Mouse (Mus musculus) MEL (cell line): ENCODE data around the gene Zar1l. TPM values are rescaled to one million over a fixed set of nuclear protein-coding genes. Genes with fewer than 3 reads are reported as not detected.

Experiments used
- DNase-seq: peaks from one replicate; pipeline ENCODE4 v3.0.0; 2011; ENCODE audit warnings: low read depth, low spot score
- H3K27ac ChIP-seq: 2 replicates; pipeline ENCODE4 v1.5.1; 2012; ENCODE audit warnings: low read depth, mild to moderate bottlenecking, control low read depth, low read length, moderate library complexity; ENCODE audit not compliant: control insufficient read depth
- H3K27me3 ChIP-seq, 2 experiments: fragments of 150-350 bp in 1 of 2; sonication (generic) in 1 of 2; 2 replicates each; pipeline ENCODE4 v1.6.1; 2012; ENCODE audit warnings: low read length in 2 of 2, mild to moderate bottlenecking in 2 of 2, improper control_type of control experiment in 1 of 2, moderate library complexity in 1 of 2; ENCODE audit not compliant: insufficient read depth in 2 of 2, control insufficient read depth in 1 of 2
- H3K36me3 ChIP-seq, 2 experiments: 2 replicates each; pipeline ENCODE4 v1.6.1; 2012 to 2014; ENCODE audit warnings: low read length in 2 of 2, improper control_type of control experiment in 1 of 2, inconsistent platforms in 1 of 2, mild to moderate bottlenecking in 1 of 2; ENCODE audit not compliant: insufficient read depth in 2 of 2, control insufficient read depth in 1 of 2
- H3K4me1 ChIP-seq, 2 experiments: fragments of 150-350 bp in 1 of 2; sonication (generic) in 1 of 2; 2 replicates each; pipeline ENCODE4 v1.6.1; 2012; ENCODE audit warnings: low read length in 2 of 2, improper control_type of control experiment in 1 of 2, mild to moderate bottlenecking in 1 of 2; ENCODE audit not compliant: insufficient read depth in 2 of 2, control insufficient read depth in 1 of 2
- H3K4me3 ChIP-seq, 2 experiments: fragments of 150-350 bp in 1 of 2; sonication (generic) in 1 of 2; 2 replicates each; pipeline ENCODE4 v1.5.1; 2012; ENCODE audit warnings: low read depth in 2 of 2, low read length in 2 of 2, mild to moderate bottlenecking in 2 of 2, moderate library complexity in 2 of 2, control low read depth in 1 of 2, improper control_type of control experiment in 1 of 2; ENCODE audit not compliant: control insufficient read depth in 1 of 2, insufficient read depth in 1 of 2
- H3K79me2 ChIP-seq: 2 replicates; pipeline ENCODE4 v1.6.1; 2012; ENCODE audit warnings: mild to moderate bottlenecking, low read length, moderate library complexity; ENCODE audit not compliant: control insufficient read depth, poor library complexity, insufficient read depth
- H3K9ac ChIP-seq: 2 replicates; pipeline ENCODE4 v1.6.1; 2012; ENCODE audit warnings: low read depth, mild to moderate bottlenecking, control low read depth, low read length, moderate library complexity; ENCODE audit not compliant: control insufficient read depth, poor library complexity, severe bottlenecking
- H3K9me3 ChIP-seq: fragments of 150-350 bp; sonication (generic); replicated peaks from 2 replicates; pipeline ENCODE4 v1.6.1; 2012; ENCODE audit warnings: mild to moderate bottlenecking, low read length, improper control_type of control experiment, moderate library complexity; ENCODE audit not compliant: insufficient read depth
- CHD1 ChIP-seq: IDR thresholded peaks from 2 replicates; pipeline ENCODE4 v1.6.1; 2012; ENCODE audit warnings: low read depth, mild to moderate bottlenecking, inconsistent platforms, low read length, improper control_type of control experiment
- CTCF ChIP-seq, 3 experiments: IDR thresholded peaks in 2 of 3; conservative IDR thresholded peaks in 1 of 3; 2 replicates each; pipeline ENCODE4 v1.5.1; 2011 to 2012; ENCODE audit warnings: low read length in 3 of 3, low read depth in 2 of 3, mild to moderate bottlenecking in 2 of 3, improper control_type of control experiment in 1 of 3, inconsistent platforms in 1 of 3, mixed read lengths in 1 of 3, moderate library complexity in 1 of 3; ENCODE audit not compliant: control insufficient read depth in 1 of 3, insufficient read depth in 1 of 3, poor library complexity in 1 of 3, severe bottlenecking in 1 of 3
- EP300 ChIP-seq, 2 experiments: IDR thresholded peaks; 2 replicates each; pipeline ENCODE4 v1.6.1; 2011; ENCODE audit warnings: improper control_type of control experiment in 2 of 2, low read length in 2 of 2, low read depth in 1 of 2, mild to moderate bottlenecking in 1 of 2
- HCFC1 ChIP-seq: IDR thresholded peaks from 2 replicates; pipeline ENCODE4 v1.6.1; 2012; ENCODE audit warnings: low read depth, mild to moderate bottlenecking, inconsistent platforms, low read length, improper control_type of control experiment, moderate library complexity
- JUND ChIP-seq: IDR thresholded peaks from 2 replicates; pipeline ENCODE4 v1.6.1; 2011; ENCODE audit warnings: low read depth, mild to moderate bottlenecking, improper control_type of control experiment, low read length
- MAX ChIP-seq: IDR thresholded peaks from 2 replicates; pipeline ENCODE4 v1.6.1; 2011; ENCODE audit warnings: low read length, improper control_type of control experiment
- MEF2A ChIP-seq: IDR thresholded peaks from 2 replicates; pipeline ENCODE4 v1.6.1; 2014; ENCODE audit warnings: low read depth, mild to moderate bottlenecking, inconsistent platforms, low read length, improper control_type of control experiment; ENCODE audit not compliant: poor library complexity, insufficient replicate concordance, severe bottlenecking; ENCODE audit errors: extremely low read depth
- NRF1 ChIP-seq: IDR thresholded peaks from 2 replicates; pipeline ENCODE4 v1.6.1; 2014; ENCODE audit warnings: low read depth, mild to moderate bottlenecking, inconsistent platforms, low read length, improper control_type of control experiment, moderate library complexity; ENCODE audit not compliant: poor library complexity, insufficient read depth, severe bottlenecking
- POLR2A ChIP-seq, 2 experiments: IDR thresholded peaks; 2 replicates each; pipeline ENCODE4 v1.6.1; 2011 to 2012; ENCODE audit warnings: low read length in 2 of 2, mild to moderate bottlenecking in 2 of 2, control low read depth in 1 of 2, improper control_type of control experiment in 1 of 2, low read depth in 1 of 2, moderate library complexity in 1 of 2; ENCODE audit not compliant: control insufficient read depth in 1 of 2, insufficient read depth in 1 of 2, poor library complexity in 1 of 2
- SMC3 ChIP-seq: IDR thresholded peaks from 2 replicates; pipeline ENCODE4 v1.6.1; 2011; ENCODE audit warnings: low read depth, low read length, improper control_type of control experiment
- TCF12 ChIP-seq: IDR thresholded peaks from 2 replicates; pipeline ENCODE4 v1.6.1; 2014; ENCODE audit warnings: low read depth, mild to moderate bottlenecking, inconsistent platforms, low read length, improper control_type of control experiment, moderate library complexity
- ZC3H11A ChIP-seq: IDR thresholded peaks from 2 replicates; pipeline ENCODE4 v1.6.1; 2012; ENCODE audit warnings: low read depth, mild to moderate bottlenecking, inconsistent platforms, low read length, improper control_type of control experiment
- ZMIZ1 ChIP-seq: IDR thresholded peaks from 2 replicates; pipeline ENCODE4 v1.6.1; 2012; ENCODE audit warnings: low read depth, mild to moderate bottlenecking, inconsistent platforms, low read length, improper control_type of control experiment, moderate library complexity
- polyA plus RNA-seq, 2 experiments: library from polyadenylated mRNA; stranded (reverse) in 1 of 2; unstranded in 1 of 2; fragments of >175 nt in 1 of 2; fragments of >200 nt in 1 of 2; gene quantifications; 2 replicates each; pipeline versions ENCODE4 v1.2.1 to v1.2.4; 2012; ENCODE audit warnings: low replicate concordance in 2 of 2, low read depth in 1 of 2; ENCODE audit not compliant: insufficient read length in 2 of 2, insufficient read depth in 1 of 2, missing spikeins in 1 of 2
- total RNA-seq: library from RNA; depleted of rRNA; stranded (reverse); fragments of 300-350 nt; gene quantifications from 2 replicates; pipeline ENCODE4 v1.2.3, GENCODE M21; 2012

Zar1l gene
- total and polyA plus RNA-seq, 3 experiments, result not detected

- H3K9me3 ChIP-seq, result no peaks in the 10 kb centered on the region
- no peak overlapping the region for H3K4me3 ChIP-seq
- H3K79me2 ChIP-seq, result no peaks in the 10 kb centered on the region
- no peak for DNase-seq
- TF ChIP-seq CHD1 (no peak), POLR2A (IDR thresholded peaks at IDR 0.05; ENCODE audit: control insufficient read depth in 1 of 2, insufficient read depth in 1 of 2, low read depth in 1 of 2, low read length in 2 of 2, poor library complexity in 1 of 2) (no peak), CTCF (IDR thresholded peaks at IDR 0.05 in 2 of 3, conservative IDR thresholded peaks at IDR 0.05 in 1 of 3; ENCODE audit: control insufficient read depth in 1 of 3, insufficient read depth in 1 of 3, low read depth in 2 of 3, low read length in 3 of 3, poor library complexity in 1 of 3, severe bottlenecking in 1 of 3) (no peak), JUND (no peak), ZC3H11A (no peak), TCF12 (no peak), HCFC1 (no peak)
- H3K27me3 ChIP-seq, result no peaks in the 10 kb centered on the region
- 0 out of 4 replicates have a peak, but pooled peaks cover 0 to 3% of the 10 kb centered on the region in 2 experiments for H3K4me1 ChIP-seq
- no peak overlapping the region for H3K27ac ChIP-seq
- H3K36me3 ChIP-seq, result no peaks in the 10 kb centered on the region
- H3K9ac ChIP-seq, result no peak overlapping the region
These were observed 53.2 kb downstream of the Zar1l start for GRCm38 (mm10) chr5:150464721-150465120.

- H3K36me3 ChIP-seq, result no peaks in the 10 kb centered on the region
- H3K9me3 ChIP-seq, result no peaks in the 10 kb centered on the region
- no peak overlapping the region for H3K27ac ChIP-seq
- no peak overlapping the region for H3K9ac ChIP-seq
- no peak for TF ChIP-seq NRF1
- peak; percentile 31 for TF ChIP-seq SMC3
- TF ChIP-seq CTCF (IDR thresholded peaks at IDR 0.05 in 2 of 3, conservative IDR thresholded peaks at IDR 0.05 in 1 of 3; ENCODE audit: control insufficient read depth in 1 of 3, insufficient read depth in 1 of 3, low read depth in 2 of 3, low read length in 3 of 3, poor library complexity in 1 of 3, severe bottlenecking in 1 of 3), result peak; percentile 52 to 59 (median 55)
- H3K4me1 ChIP-seq, result no peaks in the 10 kb centered on the region
- DNase-seq, result peak; percentile 28
- H3K79me2 ChIP-seq, result no peaks in the 10 kb centered on the region
- no peak overlapping the region for H3K4me3 ChIP-seq
- no peaks in the 10 kb centered on the region for H3K27me3 ChIP-seq
These were observed 58.2 kb downstream of the Zar1l start for GRCm38 (mm10) chr5:150459801-150460200.

- Histone ChIP-seq H3K9me3 (no peaks in the 10 kb centered on the region), H3K27me3 (no peaks in the 10 kb centered on the region), H3K9ac (no peak overlapping the region), H3K27ac (no peak overlapping the region), H3K79me2 (no peaks in the 10 kb centered on the region), H3K36me3 (no peaks in the 10 kb centered on the region), H3K4me1 (no peaks in the 10 kb centered on the region), H3K4me3 (peak overlapping the region in 1 of 2 experiments; percentile 26; a peak in 2 of 4 replicates)
- peak; percentile 25 for DNase-seq
- no peak for TF ChIP-seq NRF1
- no peak for TF ChIP-seq MAX
- TF ChIP-seq POLR2A (IDR thresholded peaks at IDR 0.05; ENCODE audit: control insufficient read depth in 1 of 2, insufficient read depth in 1 of 2, low read depth in 1 of 2, low read length in 2 of 2, poor library complexity in 1 of 2), result no peak
- no peak for TF ChIP-seq MEF2A
- no peak for TF ChIP-seq EP300 (IDR thresholded peaks at IDR 0.05; ENCODE audit: low read depth in 1 of 2, low read length in 2 of 2)
- no peak for TF ChIP-seq ZMIZ1
These were observed 59.8 kb downstream of the Zar1l start for GRCm38 (mm10) chr5:150457904-150458739.
